Mouse (Mus musculus) intestine, embryonic 14.5 days (tissue): ENCODE data around the gene Stab1. TPM values are rescaled to one million over a fixed set of nuclear protein-coding genes. Genes with fewer than 3 reads are reported as not detected.

Experiments used
- ATAC-seq: fragments of 200-750 bp; cut with Nextera tagmentation; replicated peaks from 2 replicates; pipeline ENCODE4 v1.8.0; 2017; ENCODE audit warnings: low read depth, moderate number of reproducible peaks, moderate TSS enrichment, moderate library complexity; ENCODE audit not compliant: low FRiP score, low TSS enrichment
- DNase-seq: peaks from one replicate; pipeline ENCODE4 v3.0.0-alpha.2; 2018; ENCODE audit warnings: low spot score
- H3K27ac ChIP-seq: fragments of 300-500 bp; sonication (generic); 2 replicates; pipeline ENCODE4 v1.5.1; 2014; ENCODE audit warnings: low read depth, mild to moderate bottlenecking, control low read depth
- H3K27me3 ChIP-seq: fragments of 300-500 bp; sonication (generic); replicated peaks from 2 replicates; pipeline ENCODE4 v1.6.1; 2014; ENCODE audit warnings: low read length, control low read depth; ENCODE audit not compliant: control insufficient read depth, insufficient read depth
- H3K36me3 ChIP-seq: fragments of 300-500 bp; sonication (generic); 2 replicates; pipeline ENCODE4 v1.6.1; 2014; ENCODE audit warnings: low read length, control low read depth; ENCODE audit not compliant: control insufficient read depth, insufficient read depth
- H3K4me1 ChIP-seq: fragments of 300-500 bp; sonication (generic); replicated peaks from 2 replicates; pipeline ENCODE4 v1.6.1; 2014; ENCODE audit warnings: low read length, control low read depth, mixed read lengths; ENCODE audit not compliant: control insufficient read depth, insufficient read depth
- H3K4me2 ChIP-seq: fragments of 300-500 bp; sonication (generic); 2 replicates; pipeline ENCODE4 v1.6.1; 2014; ENCODE audit warnings: low read length
- H3K4me3 ChIP-seq: fragments of 300-500 bp; sonication (generic); 2 replicates; pipeline ENCODE4 v1.5.1; 2014; ENCODE audit warnings: low read depth, low read length, control low read depth, mixed read lengths
- H3K9ac ChIP-seq: fragments of 300-500 bp; sonication (generic); 2 replicates; pipeline ENCODE4 v1.6.1; 2014; ENCODE audit warnings: mild to moderate bottlenecking, low read length
- H3K9me3 ChIP-seq: fragments of 300-500 bp; sonication (generic); 2 replicates; pipeline ENCODE4 v1.6.1; 2016; ENCODE audit warnings: low read length, control low read depth; ENCODE audit not compliant: control insufficient read depth
- WGBS: fragments of 180-500 bp; shearing (Covaris S2); extraction: QIAGEN DNeasy Blood & Tissue Kit; methylation state at CpG from one replicate; pipeline ENCODE4 v1.1.7; 2014; 5-methylcytosine and 5-hydroxymethylcytosine counted together
- polyA plus RNA-seq: library from polyadenylated mRNA; unstranded; fragments of >200 nt; fragmentation: Nextera tagmentation; extraction: Ambion mirVana; gene quantifications from 2 replicates; pipeline ENCODE4 v1.2.1, GENCODE M21; 2014

Stab1 gene
- polyA plus RNA-seq, 1 experiment from 2014 or later, result 41.0 TPM

- Histone ChIP-seq H3K4me2 (no peak overlapping the region), H3K4me1 (no peaks in the 10 kb centered on the region), H3K4me3 (no peak overlapping the region), H3K27ac (no peak overlapping the region), H3K27me3 (no peaks in the 10 kb centered on the region), H3K9me3 (no peaks in the 10 kb centered on the region), H3K36me3 (peaks cover 53% of the 10 kb centered on the region), H3K9ac (no peak overlapping the region)
- WGBS, result 94% methylated on average over 14 of the region's 14 CpGs
- no peak for DNase-seq
- ATAC-seq, result no peak
These were observed 27.4 kb downstream of the Stab1 start for GRCm38 (mm10) chr14:31141011-31141410.

DNA sequence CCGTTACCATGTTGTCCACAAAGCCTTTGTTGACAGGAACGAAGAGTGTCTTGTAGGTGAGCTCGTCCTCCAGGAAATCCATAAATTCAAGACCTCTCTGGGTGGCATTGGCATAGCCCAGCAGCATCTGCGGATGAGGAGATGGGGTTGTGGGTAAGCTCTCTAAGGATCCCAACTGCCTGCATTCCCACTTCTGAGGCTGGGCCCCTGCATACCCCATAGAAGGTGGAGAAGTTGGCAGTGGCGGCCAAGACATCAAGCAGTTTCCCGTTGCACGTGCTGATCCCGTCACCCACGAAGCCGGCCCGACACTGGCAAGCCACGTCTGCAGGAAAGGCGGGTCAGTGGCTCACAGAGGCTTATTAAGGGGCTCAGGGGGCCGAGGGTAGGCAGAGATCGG, 28.3 kb downstream of the Stab1 start:
- no peaks in the 10 kb centered on the region for H3K4me1 ChIP-seq
- ATAC-seq, result no peak
- H3K36me3 ChIP-seq, result peaks cover 62% of the 10 kb centered on the region
- H3K9ac ChIP-seq, result no peak overlapping the region
- 92% methylated on average over 15 of the region's 15 CpGs for WGBS
- no peak for DNase-seq
- no peaks in the 10 kb centered on the region for H3K9me3 ChIP-seq
- H3K27ac ChIP-seq, result no peak overlapping the region
- H3K4me2 ChIP-seq, result no peak overlapping the region
- H3K27me3 ChIP-seq, result no peaks in the 10 kb centered on the region
- H3K4me3 ChIP-seq, result no peak overlapping the region

DNA sequence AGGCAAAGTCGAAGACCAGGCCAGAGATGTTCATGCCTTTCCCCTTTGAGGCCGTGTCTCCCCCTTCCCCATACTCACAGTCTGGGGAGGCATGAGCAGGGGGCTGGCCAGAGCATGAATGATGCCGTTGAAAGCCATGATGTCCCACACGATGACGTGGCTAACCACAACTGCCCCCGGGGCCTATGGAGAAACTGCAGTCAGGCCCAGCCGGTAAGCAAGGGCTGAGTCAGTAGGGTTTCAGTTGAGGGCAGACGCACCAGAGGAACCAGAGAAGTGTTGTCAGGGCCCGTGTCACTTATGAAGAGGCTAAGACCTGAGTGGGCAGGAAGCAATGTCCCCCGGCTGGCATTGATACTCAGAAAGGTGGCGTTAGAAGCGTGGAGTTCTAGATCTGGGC, 28.8 kb downstream of the Stab1 start:
- Histone ChIP-seq H3K36me3 (peaks cover 67% of the 10 kb centered on the region), H3K4me2 (no peak overlapping the region), H3K4me3 (no peak overlapping the region), H3K27me3 (no peaks in the 10 kb centered on the region), H3K27ac (no peak overlapping the region), H3K9ac (no peak overlapping the region), H3K9me3 (no peaks in the 10 kb centered on the region), H3K4me1 (no peaks in the 10 kb centered on the region)
- ATAC-seq (no peak), DNase-seq (no peak)
- 87% methylated on average over 12 of the region's 12 CpGs for WGBS

DNA sequence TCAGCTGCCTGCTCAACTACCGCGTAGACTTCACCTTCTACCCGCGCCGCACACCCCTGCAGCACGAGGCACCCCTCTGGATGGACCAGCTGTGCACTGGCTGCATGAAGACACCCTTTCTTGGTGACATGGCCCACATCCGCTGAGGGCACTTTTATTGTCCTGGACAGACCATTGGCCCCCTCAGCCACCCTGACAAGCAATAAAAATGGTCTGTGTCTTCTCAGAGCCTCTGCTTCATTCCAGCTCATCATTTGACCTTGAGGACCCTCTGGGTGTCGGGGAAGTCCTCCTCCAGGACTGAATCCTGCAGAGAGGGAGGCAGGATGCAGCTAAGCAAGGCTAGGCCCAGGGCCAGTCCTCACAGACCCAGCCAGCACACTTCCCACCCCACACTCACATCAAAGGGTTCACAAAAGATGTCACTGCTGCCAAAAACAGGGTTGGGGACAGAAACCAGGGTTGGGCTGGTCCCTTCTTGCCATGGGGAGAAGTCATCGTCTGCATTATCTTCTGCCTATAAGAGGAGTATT, 29.5 kb downstream of the Stab1 start:
- no peak for ATAC-seq
- no peak for DNase-seq
- Histone ChIP-seq H3K9ac (no peak overlapping the region), H3K4me2 (no peak overlapping the region), H3K36me3 (peaks cover 73% of the 10 kb centered on the region), H3K4me3 (no peak overlapping the region), H3K9me3 (no peaks in the 10 kb centered on the region), H3K27ac (no peak overlapping the region), H3K4me1 (no peaks in the 10 kb centered on the region), H3K27me3 (no peaks in the 10 kb centered on the region)
- WGBS, result 89% methylated on average over 9 of the region's 9 CpGs

DNA sequence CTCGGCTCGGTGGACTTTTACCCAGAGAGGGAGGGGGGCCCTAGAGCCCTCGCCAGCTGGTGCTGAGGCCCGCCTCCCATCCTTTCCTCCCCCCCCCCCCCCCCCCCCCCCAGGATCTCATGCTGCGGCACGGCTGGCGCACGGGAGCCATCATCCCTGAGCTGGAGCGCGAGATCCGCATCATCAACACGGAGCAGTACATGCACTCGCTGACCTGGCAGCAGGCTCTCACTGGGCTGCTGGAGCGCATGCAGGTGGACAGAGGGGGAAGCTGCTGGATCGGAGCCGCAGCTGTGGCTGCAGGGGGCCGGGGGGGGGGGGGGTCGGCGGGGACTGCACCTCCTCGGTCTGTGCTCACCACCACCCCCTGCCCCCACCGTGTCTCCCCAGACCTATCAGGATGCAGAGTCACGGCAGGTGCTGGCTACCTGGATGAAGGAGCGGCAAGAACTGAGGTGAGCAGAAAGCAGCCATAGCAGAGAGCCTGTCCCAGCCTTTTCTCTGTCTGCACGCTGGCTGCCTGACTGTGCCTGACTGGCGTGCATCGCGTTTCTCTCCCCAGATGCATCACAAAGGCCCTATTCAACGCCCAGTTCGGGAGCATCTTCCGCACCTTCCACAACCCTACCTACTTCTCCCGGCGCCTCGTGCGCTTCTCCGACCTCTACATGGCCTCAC, 30.1 kb downstream of the Stab1 start:
- peaks cover 5% of the 10 kb centered on the region for H3K4me1 ChIP-seq
- ATAC-seq (no peak), DNase-seq (no peak)
- H3K9ac ChIP-seq, result no peak overlapping the region
- peaks cover 73% of the 10 kb centered on the region for H3K36me3 ChIP-seq
- no peaks in the 10 kb centered on the region for H3K27me3 ChIP-seq
- H3K27ac ChIP-seq, result no peak overlapping the region
- H3K4me2 ChIP-seq, result no peak overlapping the region
- H3K9me3 ChIP-seq, result no peaks in the 10 kb centered on the region
- 85% methylated on average over 28 of the region's 35 CpGs for WGBS
- H3K4me3 ChIP-seq, result no peak overlapping the region

- no peak for ATAC-seq
- Histone ChIP-seq H3K27me3 (no peaks in the 10 kb centered on the region), H3K4me2 (no peak overlapping the region), H3K4me1 (peaks cover 11% of the 10 kb centered on the region), H3K9ac (no peak overlapping the region), H3K27ac (no peak overlapping the region), H3K36me3 (peaks cover 73% of the 10 kb centered on the region), H3K9me3 (no peaks in the 10 kb centered on the region), H3K4me3 (no peak overlapping the region)
- DNase-seq, result no peak
- 78% methylated on average over 11 of the region's 11 CpGs for WGBS
These were observed 30.6 kb downstream of the Stab1 start for GRCm38 (mm10) chr14:31137791-31138190.

DNA sequence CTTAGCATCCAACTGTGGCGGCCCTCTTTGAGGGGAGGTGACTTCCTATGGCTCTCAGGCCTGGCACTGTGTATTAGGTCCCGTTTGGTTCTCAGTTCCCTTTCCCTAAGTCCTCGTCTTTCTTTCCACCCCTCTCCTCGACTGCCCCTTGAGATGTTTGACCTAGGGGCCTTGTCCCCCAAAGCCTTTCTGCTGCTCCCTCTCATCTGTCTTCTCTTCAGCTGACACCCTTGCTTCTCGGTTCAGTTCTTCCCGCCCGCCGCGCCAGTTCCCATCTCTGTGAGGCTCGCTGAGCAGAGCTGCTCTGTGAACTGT, 31.2 kb downstream of the Stab1 start:
- no peak overlapping the region for H3K27ac ChIP-seq
- DNase-seq (no peak), ATAC-seq (no peak)
- no peak overlapping the region for H3K4me3 ChIP-seq
- no peaks in the 10 kb centered on the region for H3K9me3 ChIP-seq
- no peak overlapping the region for H3K9ac ChIP-seq
- 83% methylated on average over 10 of the region's 10 CpGs for WGBS
- no peaks in the 10 kb centered on the region for H3K27me3 ChIP-seq
- H3K36me3 ChIP-seq, result peaks cover 73% of the 10 kb centered on the region
- H3K4me2 ChIP-seq, result no peak overlapping the region
- H3K4me1 ChIP-seq, result peaks cover 16% of the 10 kb centered on the region

- ATAC-seq (no peak), DNase-seq (no peak)
- H3K4me2 ChIP-seq, result no peak overlapping the region
- 91% methylated on average over 26 of the region's 26 CpGs for WGBS
- no peaks in the 10 kb centered on the region for H3K27me3 ChIP-seq
- H3K4me3 ChIP-seq, result no peak overlapping the region
- H3K4me1 ChIP-seq, result peaks cover 21% of the 10 kb centered on the region
- no peak overlapping the region for H3K27ac ChIP-seq
- no peaks in the 10 kb centered on the region for H3K9me3 ChIP-seq
- peaks cover 69% of the 10 kb centered on the region for H3K36me3 ChIP-seq
- no peak overlapping the region for H3K9ac ChIP-seq
These were observed 31.8 kb downstream of the Stab1 start for GRCm38 (mm10) chr14:31136411-31137280.
